Mouse (Mus musculus) lung, embryonic 14.5 days (tissue): ENCODE data around the gene Spag9. TPM values are rescaled to one million over a fixed set of nuclear protein-coding genes. Genes with fewer than 3 reads are reported as not detected.

ENCODE experiments used
- ATAC-seq: fragments of 200-750 bp; cut with Nextera tagmentation; 2 replicates; pipeline ENCODE4 v1.8.0; 2017; ENCODE audit warnings: mild to moderate bottlenecking, moderate TSS enrichment, moderate library complexity; ENCODE audit not compliant: insufficient read depth
- DNase-seq: peaks from one replicate; pipeline ENCODE4 v3.0.0-alpha.2; 2015
- H3K27ac ChIP-seq: fragments of 300-500 bp; sonication (generic); 2 replicates; pipeline ENCODE4 v1.5.1; 2014; ENCODE audit warnings: low read depth, mild to moderate bottlenecking, moderate library complexity
- H3K27me3 ChIP-seq: fragments of 300-500 bp; sonication (generic); 2 replicates; pipeline ENCODE4 v1.6.1; 2014; ENCODE audit warnings: low read length, control low read depth; ENCODE audit not compliant: insufficient read depth
- H3K36me3 ChIP-seq: fragments of 300-500 bp; sonication (generic); 2 replicates; pipeline ENCODE4 v1.6.1; 2014; ENCODE audit warnings: control low read depth; ENCODE audit not compliant: insufficient read depth
- H3K4me1 ChIP-seq: fragments of 300-500 bp; sonication (generic); 2 replicates; pipeline ENCODE4 v1.6.1; 2014; ENCODE audit warnings: antibody characterized with exemption, control low read depth; ENCODE audit not compliant: insufficient read depth
- H3K4me2 ChIP-seq: fragments of 300-500 bp; sonication (generic); 2 replicates; pipeline ENCODE4 v1.6.1; 2014; ENCODE audit warnings: mild to moderate bottlenecking
- H3K4me3 ChIP-seq: fragments of 300-500 bp; sonication (generic); 2 replicates; pipeline ENCODE4 v1.5.1; 2014; ENCODE audit warnings: low read depth, low read length
- H3K9ac ChIP-seq: fragments of 300-500 bp; sonication (generic); 2 replicates; pipeline ENCODE4 v1.6.1; 2014
- H3K9me3 ChIP-seq: fragments of 300-500 bp; sonication (generic); 2 replicates; pipeline ENCODE4 v1.6.1; 2016; ENCODE audit warnings: low read depth, low read length, control low read depth
- CTCF ChIP-seq: IDR thresholded peaks from 2 replicates; pipeline ENCODE4 v1.5.1; 2016; ENCODE audit warnings: antibody characterized with exemption, low read depth
- WGBS: fragments of 180-500 bp; shearing (Covaris S2); extraction: QIAGEN DNeasy Blood & Tissue Kit; methylation state at CpG from one replicate; pipeline ENCODE4 v1.1.7; 2014; 5-methylcytosine and 5-hydroxymethylcytosine counted together
- polyA plus RNA-seq: library from polyadenylated mRNA; unstranded; fragments of >200 nt; fragmentation: Nextera tagmentation; extraction: Ambion mirVana; gene quantifications from 2 replicates; pipeline ENCODE4 v1.2.1, GENCODE M21; 2014

Spag9 gene
- polyA plus RNA-seq, 1 experiment from 2014 or later = 55.8 TPM

- TF ChIP-seq CTCF = no peak
- no peaks in the 10 kb centered on the region for H3K36me3 ChIP-seq
- no peaks in the 10 kb centered on the region for H3K9me3 ChIP-seq
- H3K27me3 ChIP-seq = no peaks in the 10 kb centered on the region
- no peak overlapping the region for H3K9ac ChIP-seq
- peaks cover 6% of the 10 kb centered on the region for H3K4me1 ChIP-seq
- H3K4me2 ChIP-seq = peak overlapping the region; percentile 56; the same call in 1 of the 2 replicates
- DNase-seq (peak; percentile 46), ATAC-seq (peak; percentile 19; the same call in 1 of the 2 replicates)
- no peak overlapping the region for H3K4me3 ChIP-seq
- peak overlapping the region; percentile 76; the same call in 1 of the 2 replicates for H3K27ac ChIP-seq
- 38% methylated on average over 9 of the region's 9 CpGs for WGBS
These were observed 165.4 kb downstream of the Spag9 start for GRCm38 (mm10) chr11:94161267-94161646.

- H3K4me1 ChIP-seq = peaks cover 6% of the 10 kb centered on the region
- ATAC-seq (no peak), DNase-seq (no peak)
- H3K9me3 ChIP-seq = no peaks in the 10 kb centered on the region
- H3K27ac ChIP-seq = no peak overlapping the region
- no peak overlapping the region for H3K4me2 ChIP-seq
- no peak overlapping the region for H3K9ac ChIP-seq
- H3K4me3 ChIP-seq = no peak overlapping the region
- no peak for TF ChIP-seq CTCF
- H3K27me3 ChIP-seq = no peaks in the 10 kb centered on the region
- H3K36me3 ChIP-seq = no peaks in the 10 kb centered on the region
- 80% methylated on average over 11 of the region's 11 CpGs for WGBS
These were observed 166.1 kb downstream of the Spag9 start for GRCm38 (mm10) chr11:94161867-94162581.

GRCm38 (mm10) chr11:94163005-94163767 lies 167.3 kb downstream of the Spag9 start:
- no peak for TF ChIP-seq CTCF

GRCm38 (mm10) chr11:94165745-94166144 lies 169.9 kb downstream of the Spag9 start:
- no peaks in the 10 kb centered on the region for H3K9me3 ChIP-seq
- DNase-seq = no peak
- no peak for TF ChIP-seq CTCF

More at GRCm38 (mm10) chr11:94163005-94163767, 167.3 kb downstream of the Spag9 start:
- ATAC-seq (no peak), DNase-seq (no peak)
- no peak overlapping the region for H3K27ac ChIP-seq
- no peak overlapping the region for H3K4me2 ChIP-seq
- no peaks in the 10 kb centered on the region for H3K36me3 ChIP-seq
- 73% methylated on average over 9 of the region's 9 CpGs for WGBS
- peaks cover 6% of the 10 kb centered on the region for H3K4me1 ChIP-seq
- no peak overlapping the region for H3K9ac ChIP-seq
- no peaks in the 10 kb centered on the region for H3K9me3 ChIP-seq
- no peaks in the 10 kb centered on the region for H3K27me3 ChIP-seq
- no peak overlapping the region for H3K4me3 ChIP-seq

GRCm38 (mm10) chr11:94168238-94168637 lies 172.3 kb downstream of the Spag9 start:
- 40% methylated on average over 5 of the region's 5 CpGs for WGBS
- Histone ChIP-seq H3K27ac (no peak overlapping the region), H3K4me1 (no peaks in the 10 kb centered on the region), H3K9ac (no peak overlapping the region), H3K9me3 (no peaks in the 10 kb centered on the region), H3K27me3 (no peaks in the 10 kb centered on the region), H3K4me3 (no peak overlapping the region), H3K4me2 (no peak overlapping the region), H3K36me3 (no peaks in the 10 kb centered on the region)
- DNase-seq (peak; percentile 84), ATAC-seq (peak; percentile 87)
- TF ChIP-seq CTCF = no peak

More at GRCm38 (mm10) chr11:94165745-94166144, 169.9 kb downstream of the Spag9 start:
- ATAC-seq = no peak
- H3K27me3 ChIP-seq = no peaks in the 10 kb centered on the region
- H3K4me2 ChIP-seq = no peak overlapping the region
- H3K4me3 ChIP-seq = no peak overlapping the region
- H3K9ac ChIP-seq = no peak overlapping the region
- H3K36me3 ChIP-seq = no peaks in the 10 kb centered on the region
- H3K4me1 ChIP-seq = peaks cover 6% of the 10 kb centered on the region
- H3K27ac ChIP-seq = no peak overlapping the region
- 69% methylated on average over 4 of the region's 4 CpGs for WGBS

- Histone ChIP-seq H3K9me3 (no peaks in the 10 kb centered on the region), H3K4me2 (no peak overlapping the region), H3K4me3 (no peak overlapping the region), H3K9ac (no peak overlapping the region), H3K27ac (no peak overlapping the region), H3K36me3 (no peaks in the 10 kb centered on the region), H3K27me3 (no peaks in the 10 kb centered on the region), H3K4me1 (no peaks in the 10 kb centered on the region)
- ATAC-seq = no peak
- no peak for TF ChIP-seq CTCF
- WGBS = 60% methylated on average over 5 of the region's 5 CpGs
- DNase-seq = no peak
These were observed 173.7 kb downstream of the Spag9 start for GRCm38 (mm10) chr11:94169596-94169995.

- H3K27ac ChIP-seq = no peak overlapping the region
- no peak overlapping the region for H3K4me2 ChIP-seq
- no peak for ATAC-seq
- DNase-seq = no peak
- no peak overlapping the region for H3K4me3 ChIP-seq
- no peaks in the 10 kb centered on the region for H3K27me3 ChIP-seq
- no peaks in the 10 kb centered on the region for H3K4me1 ChIP-seq
- H3K36me3 ChIP-seq = no peaks in the 10 kb centered on the region
- 83% methylated on average over 5 of the region's 5 CpGs for WGBS
- no peak overlapping the region for H3K9ac ChIP-seq
- H3K9me3 ChIP-seq = no peaks in the 10 kb centered on the region
- TF ChIP-seq CTCF = no peak
These were observed 175.8 kb downstream of the Spag9 start for GRCm38 (mm10) chr11:94171691-94172090.
